Mouse (Mus musculus) CH12.LX (cell line): ENCODE measurements around the gene Olfr725. TPM values are rescaled to one million over a fixed set of nuclear protein-coding genes. Genes with fewer than 3 reads are reported as not detected.

Source experiments
- DNase-seq: peaks from one replicate; pipeline ENCODE4 v3.0.0-alpha.2; 2013; ENCODE audit errors: extremely low read depth
- H3K27ac ChIP-seq: 2 replicates; pipeline ENCODE4 v1.5.1; 2012; ENCODE audit warnings: low read depth, mild to moderate bottlenecking, control low read depth, moderate library complexity; ENCODE audit not compliant: insufficient read depth
- H3K27me3 ChIP-seq: replicated peaks from 2 replicates; pipeline ENCODE3; 2012; ENCODE audit warnings: inconsistent platforms
- H3K36me3 ChIP-seq, 2 experiments: replicated peaks in 1 of 2; 2 replicates each; pipeline versions ENCODE3 to v1.6.1; 2012; ENCODE audit warnings: inconsistent platforms in 1 of 2, low read length in 1 of 2, mild to moderate bottlenecking in 1 of 2, mixed read lengths in 1 of 2, moderate library complexity in 1 of 2; ENCODE audit not compliant: control insufficient read depth in 1 of 2, insufficient read depth in 1 of 2
- H3K4me1 ChIP-seq, 2 experiments: 2 replicates each; pipeline ENCODE4 v1.6.1; 2012; ENCODE audit warnings: inconsistent platforms in 1 of 2, moderate library complexity in 1 of 2; ENCODE audit not compliant: insufficient read depth in 2 of 2, control insufficient read depth in 1 of 2
- H3K4me2 ChIP-seq: 2 replicates; pipeline ENCODE4 v1.6.1; 2012; ENCODE audit warnings: low read depth, mild to moderate bottlenecking, control low read depth; ENCODE audit not compliant: poor library complexity, insufficient read depth, severe bottlenecking
- H3K4me3 ChIP-seq, 3 experiments: fragments of 150-350 bp in 1 of 3; sonication (generic) in 1 of 3; replicated peaks in 1 of 3; 2 replicates each; pipeline versions ENCODE3 to v1.5.1; 2011 to 2012; ENCODE audit warnings: low read depth in 2 of 3, low read length in 2 of 3, mild to moderate bottlenecking in 2 of 3, moderate library complexity in 2 of 3, control low read depth in 1 of 3, improper control_type of control experiment in 1 of 3, inconsistent platforms in 1 of 3, mixed read lengths in 1 of 3; ENCODE audit not compliant: poor library complexity in 1 of 3
- H3K79me2 ChIP-seq: replicated peaks from 2 replicates; pipeline ENCODE4 v1.6.1; 2012; ENCODE audit warnings: mild to moderate bottlenecking, moderate library complexity; ENCODE audit not compliant: control insufficient read depth, poor library complexity, insufficient read depth, severe bottlenecking; ENCODE audit errors: extremely low read depth
- H3K9ac ChIP-seq: 2 replicates; pipeline ENCODE4 v1.6.1; 2012; ENCODE audit warnings: low read depth, mild to moderate bottlenecking, control low read depth, moderate library complexity; ENCODE audit not compliant: insufficient read depth
- H3K9me3 ChIP-seq: replicated peaks from 2 replicates; pipeline ENCODE3; 2012; ENCODE audit warnings: low read length, inconsistent platforms, mixed read lengths
- BHLHE40 ChIP-seq: IDR thresholded peaks from 2 replicates; pipeline ENCODE4 v1.6.1; 2011; ENCODE audit warnings: mild to moderate bottlenecking, low read depth, low read length, improper control_type of control experiment
- MEF2A ChIP-seq: IDR thresholded peaks from 2 replicates; pipeline ENCODE4 v1.6.1; 2014; ENCODE audit warnings: low read depth, mild to moderate bottlenecking, inconsistent platforms, low read length, improper control_type of control experiment, borderline replicate concordance
- RCOR1 ChIP-seq: conservative IDR thresholded peaks from 2 replicates; pipeline ENCODE4 v1.6.1; 2012; ENCODE audit warnings: low read depth, mild to moderate bottlenecking, inconsistent platforms, low read length, improper control_type of control experiment
- dilution Hi-C: fragments of 300-500 bp; cut with MboI; formaldehyde crosslinking; loops from 2 replicates; pipeline ENCODE4 v1.14.3; 2020; ENCODE audit warnings: low sequenced_read_pairs; ENCODE audit not compliant: extremely low pct_unique_long_range_greater_than_20kb, extremely low pct_ligation_motif_present
- in situ Hi-C: fragments of 300-500 bp; cut with MboI; formaldehyde crosslinking; loops from 3 replicates; pipeline ENCODE4 v1.14.3; 2019; ENCODE audit warnings: low sequenced_read_pairs, low pct_ligation_motif_present, low pct_unique_long_range_greater_than_20kb, mixed read lengths
- polyA plus RNA-seq: library from polyadenylated mRNA; unstranded; fragments of >175 nt; gene quantifications from 2 replicates; pipeline ENCODE4 v1.2.1, GENCODE M21; 2012; ENCODE audit warnings: low read depth; ENCODE audit not compliant: insufficient read length
- total RNA-seq, 2 experiments: library from RNA; depleted of rRNA; stranded (reverse); fragments of 300-350 nt in 1 of 2; fragments of >200 nt in 1 of 2; gene quantifications; 2 replicates each; pipeline ENCODE4 v1.2.3; 2012 to 2014

Olfr725 gene
- total and polyA plus RNA-seq, 3 experiments = not detected

GRCm38 (mm10) chr14:50026371-50026770 is 13.8 kb downstream of the Olfr725 start:
- in situ Hi-C loops = no loop called here
- no peak overlapping the region for H3K4me3 ChIP-seq
- no peak for DNase-seq
- TF ChIP-seq BHLHE40 = no peak
- TF ChIP-seq RCOR1 = no peak
- no peak for TF ChIP-seq MEF2A
- TF ChIP-seq, all 38 proteins: peak for 0
- dilution Hi-C loops = no loop called here
- Histone ChIP-seq H3K27me3 (no peaks in the 10 kb centered on the region), H3K4me2 (no peak overlapping the region), H3K79me2 (no peaks in the 10 kb centered on the region), H3K4me1 (no peaks in the 10 kb centered on the region), H3K36me3 (no peaks in the 10 kb centered on the region), H3K9ac (no peak overlapping the region), H3K9me3 (peaks cover 2% of the 10 kb centered on the region), H3K27ac (no peak overlapping the region)

Other genes starting within 250 kb of the Olfr725 start
- not detected in 2 replicates for gene Olfr722, start 138.4 kb downstream of the Olfr725 start, total RNA-seq (2012; rRNA removed)
- not detected in 2 replicates for gene Olfr722, start 138.4 kb downstream of the Olfr725 start, total RNA-seq (2014; rRNA removed)
- gene Olfr722, start 138.4 kb downstream of the Olfr725 start, polyA plus RNA-seq = not detected in 2 replicates
- gene Olfr723, start 108.6 kb downstream of the Olfr725 start, total RNA-seq (2012; rRNA removed) = not detected in 2 replicates
- not detected in 2 replicates for gene Olfr723, start 108.6 kb downstream of the Olfr725 start, total RNA-seq (2014; rRNA removed)
- not detected in 2 replicates for gene Olfr723, start 108.6 kb downstream of the Olfr725 start, polyA plus RNA-seq
- gene Olfr724, start 77.1 kb downstream of the Olfr725 start, total RNA-seq (2012; rRNA removed) = not detected in 2 replicates
- not detected in 2 replicates for gene Olfr724, start 77.1 kb downstream of the Olfr725 start, total RNA-seq (2014; rRNA removed)
- gene Olfr724, start 77.1 kb downstream of the Olfr725 start, polyA plus RNA-seq = not detected in 2 replicates
- gene Olfr726, start 50.6 kb upstream of the Olfr725 start, total RNA-seq (2012; rRNA removed) = not detected in 2 replicates
- gene Olfr726, start 50.6 kb upstream of the Olfr725 start, total RNA-seq (2014; rRNA removed) = not detected in 2 replicates
- gene Olfr726, start 50.6 kb upstream of the Olfr725 start, polyA plus RNA-seq = not detected in 2 replicates
- not detected in 2 replicates for gene Olfr727, start 82.8 kb upstream of the Olfr725 start, total RNA-seq (2012; rRNA removed)
- not detected in 2 replicates for gene Olfr727, start 82.8 kb upstream of the Olfr725 start, total RNA-seq (2014; rRNA removed)
- gene Olfr727, start 82.8 kb upstream of the Olfr725 start, polyA plus RNA-seq = not detected in 2 replicates
- gene Olfr728, start 102.3 kb upstream of the Olfr725 start, total RNA-seq (2012; rRNA removed) = not detected in 2 replicates
- not detected in 2 replicates for gene Olfr728, start 102.3 kb upstream of the Olfr725 start, total RNA-seq (2014; rRNA removed)
- not detected in 2 replicates for gene Olfr728, start 102.3 kb upstream of the Olfr725 start, polyA plus RNA-seq
- not detected in 2 replicates for gene Olfr729, start 112.5 kb upstream of the Olfr725 start, total RNA-seq (2012; rRNA removed)
- not detected in 2 replicates for gene Olfr729, start 112.5 kb upstream of the Olfr725 start, total RNA-seq (2014; rRNA removed)
- 0.09 TPM in 1 of 2 replicates, not detected in the other for gene Olfr729, start 112.5 kb upstream of the Olfr725 start, polyA plus RNA-seq
- not detected in 2 replicates for gene Olfr730, start 147.8 kb upstream of the Olfr725 start, total RNA-seq (2012; rRNA removed)
- not detected in 2 replicates for gene Olfr730, start 147.8 kb upstream of the Olfr725 start, total RNA-seq (2014; rRNA removed)
- gene Olfr730, start 147.8 kb upstream of the Olfr725 start, polyA plus RNA-seq = not detected in 2 replicates
- not detected in 2 replicates for gene Olfr731, start 201.5 kb upstream of the Olfr725 start, total RNA-seq (2012; rRNA removed)
- not detected in 2 replicates for gene Olfr731, start 201.5 kb upstream of the Olfr725 start, total RNA-seq (2014; rRNA removed)
- not detected in 2 replicates for gene Olfr731, start 201.5 kb upstream of the Olfr725 start, polyA plus RNA-seq
- gene Olfr732, start 243.8 kb upstream of the Olfr725 start, total RNA-seq (2012; rRNA removed) = not detected in 2 replicates
- not detected in 2 replicates for gene Olfr732, start 243.8 kb upstream of the Olfr725 start, total RNA-seq (2014; rRNA removed)
- gene Olfr732, start 243.8 kb upstream of the Olfr725 start, polyA plus RNA-seq = not detected in 2 replicates